Mouse (Mus musculus) retina, postnatal 1 day (tissue): ENCODE data around the gene Kdm2b.

Experiments
- DNase-seq: peaks from one replicate; pipeline ENCODE4 v3.0.0-alpha.2; 2012

The Kdm2b gene

DNA sequence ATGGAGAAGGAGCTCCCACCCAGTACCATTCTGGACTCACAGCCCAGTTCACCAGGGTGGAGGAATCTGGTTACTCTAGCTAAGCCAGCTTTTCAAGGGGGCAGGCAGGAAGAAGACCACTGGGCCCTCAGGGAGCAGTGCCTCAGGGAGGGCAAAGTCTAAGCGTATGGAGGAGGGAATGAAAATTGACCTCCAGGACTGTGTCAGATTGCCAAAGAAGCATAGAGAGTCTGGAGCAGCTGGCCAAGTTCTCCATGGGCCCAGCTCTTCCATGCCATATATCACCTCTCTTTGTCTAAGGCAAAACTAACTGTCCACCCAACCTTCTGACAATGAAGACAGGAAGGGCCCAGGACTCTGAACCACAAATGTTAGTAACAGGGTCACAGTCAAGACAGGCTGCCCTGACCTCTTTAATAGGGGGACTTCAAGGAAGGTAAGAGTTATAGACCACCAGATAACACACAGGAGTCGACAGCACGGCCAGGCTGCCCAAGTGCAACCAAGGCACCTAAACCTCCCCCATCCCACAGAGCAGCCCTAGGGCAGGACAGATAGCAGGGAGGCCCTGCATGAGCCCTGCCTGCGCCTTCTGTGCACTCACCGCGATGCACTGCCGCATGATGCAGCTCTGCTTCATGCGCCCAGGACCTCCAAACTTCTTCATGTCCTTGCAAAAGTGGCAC lies 101.6 kb downstream of the Kdm2b start:
- no peak for DNase-seq

DNA sequence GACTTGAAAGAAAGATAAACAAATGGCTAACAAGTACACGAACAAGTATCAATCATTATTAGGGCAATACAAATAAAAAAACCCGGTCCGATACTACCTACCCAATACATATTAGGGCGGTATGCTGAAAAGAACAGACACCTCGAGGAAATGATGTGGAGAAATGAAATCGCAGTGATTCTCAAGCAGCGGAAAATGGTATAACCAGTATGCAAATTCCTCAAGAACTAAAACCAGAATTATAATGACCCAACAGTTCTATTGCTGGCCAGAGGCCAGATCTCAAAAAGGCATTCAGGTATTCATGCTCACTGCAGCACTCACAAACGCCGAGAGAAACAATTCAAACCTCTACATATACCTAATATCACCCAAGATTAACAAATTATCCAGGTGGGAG lies 102.6 kb downstream of the Kdm2b start:
- no peak for DNase-seq

DNA sequence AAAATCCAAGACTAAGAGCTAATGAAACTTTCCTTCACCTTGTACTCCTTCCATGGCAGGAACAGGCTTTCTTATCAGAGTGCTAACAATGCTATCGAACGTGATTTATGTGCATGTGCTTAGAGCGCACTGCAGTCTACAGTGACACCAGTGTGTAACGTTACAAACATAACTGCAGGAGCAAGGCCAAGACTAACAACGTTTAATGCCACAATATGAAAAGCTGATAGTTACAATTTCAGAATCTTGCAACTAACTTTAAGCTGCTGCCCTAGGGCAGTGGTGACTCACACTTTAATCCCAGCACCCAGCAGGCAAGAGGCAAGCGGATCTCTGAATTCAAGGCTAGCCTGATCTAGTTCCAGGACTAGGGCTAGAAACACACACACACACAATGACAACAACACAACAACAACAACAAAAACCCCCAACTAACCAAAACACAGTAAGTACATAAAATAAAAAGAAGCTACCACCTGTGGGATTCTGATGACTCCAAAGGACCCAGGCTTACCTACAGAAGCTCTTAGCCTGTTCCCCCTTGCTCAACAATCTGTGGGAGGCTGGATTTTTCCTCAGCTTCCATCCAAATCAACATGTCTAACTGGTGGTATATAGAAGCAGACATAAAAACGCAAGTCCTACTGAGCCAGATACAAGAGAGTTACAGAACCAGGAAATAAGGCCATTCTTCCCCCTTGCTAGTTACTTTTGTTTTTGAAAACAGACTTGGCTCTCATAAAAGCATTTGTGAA lies 104.9 kb downstream of the Kdm2b start:
- no peak for DNase-seq

DNA sequence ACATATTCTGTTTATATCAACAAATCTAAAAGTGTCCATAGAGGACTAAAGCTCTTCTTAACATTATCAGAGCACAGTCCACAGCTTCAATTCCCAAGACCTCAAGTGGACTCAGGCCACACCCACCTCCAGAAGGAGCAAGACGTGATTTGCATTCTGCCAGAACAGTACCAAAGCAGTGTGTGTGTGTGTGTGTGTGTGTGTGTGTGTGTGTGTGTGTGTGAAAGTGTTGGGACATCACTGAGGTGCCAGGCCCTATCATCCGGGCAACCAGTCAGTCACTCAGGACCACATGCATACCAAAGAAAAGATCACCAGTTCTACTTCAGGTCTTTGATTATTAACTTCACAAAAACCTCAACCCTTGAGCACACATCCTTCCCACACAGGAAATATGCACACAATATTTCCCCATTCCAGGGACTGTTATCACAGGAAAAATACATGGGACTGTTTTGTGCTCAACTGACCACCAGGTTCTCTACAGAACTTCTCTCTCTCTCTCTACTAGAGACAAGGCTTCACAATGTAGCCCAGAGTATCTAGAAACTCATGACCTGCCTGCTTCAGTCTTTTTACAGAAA lies 105.9 kb downstream of the Kdm2b start:
- DNase-seq = no peak

DNA sequence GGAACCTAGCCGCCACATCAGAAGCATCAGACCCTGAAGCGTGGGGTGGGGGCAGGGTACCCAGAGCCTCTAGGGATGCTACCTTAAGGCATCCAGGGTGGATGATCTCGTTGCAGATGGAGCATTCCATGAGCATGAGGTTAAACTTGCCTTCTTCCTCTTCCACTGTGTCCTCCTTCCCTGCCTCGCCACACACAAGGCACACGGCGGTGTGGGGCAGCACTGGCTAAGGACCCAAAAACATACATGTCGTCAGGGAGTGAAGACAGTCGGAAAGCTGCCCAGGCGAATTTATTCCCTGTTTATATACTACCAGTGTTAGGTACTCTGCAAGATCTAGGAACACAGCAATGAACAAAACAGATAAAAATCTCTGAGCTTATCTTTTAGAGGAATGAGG lies 106.4 kb downstream of the Kdm2b start:
- no peak for DNase-seq

DNA sequence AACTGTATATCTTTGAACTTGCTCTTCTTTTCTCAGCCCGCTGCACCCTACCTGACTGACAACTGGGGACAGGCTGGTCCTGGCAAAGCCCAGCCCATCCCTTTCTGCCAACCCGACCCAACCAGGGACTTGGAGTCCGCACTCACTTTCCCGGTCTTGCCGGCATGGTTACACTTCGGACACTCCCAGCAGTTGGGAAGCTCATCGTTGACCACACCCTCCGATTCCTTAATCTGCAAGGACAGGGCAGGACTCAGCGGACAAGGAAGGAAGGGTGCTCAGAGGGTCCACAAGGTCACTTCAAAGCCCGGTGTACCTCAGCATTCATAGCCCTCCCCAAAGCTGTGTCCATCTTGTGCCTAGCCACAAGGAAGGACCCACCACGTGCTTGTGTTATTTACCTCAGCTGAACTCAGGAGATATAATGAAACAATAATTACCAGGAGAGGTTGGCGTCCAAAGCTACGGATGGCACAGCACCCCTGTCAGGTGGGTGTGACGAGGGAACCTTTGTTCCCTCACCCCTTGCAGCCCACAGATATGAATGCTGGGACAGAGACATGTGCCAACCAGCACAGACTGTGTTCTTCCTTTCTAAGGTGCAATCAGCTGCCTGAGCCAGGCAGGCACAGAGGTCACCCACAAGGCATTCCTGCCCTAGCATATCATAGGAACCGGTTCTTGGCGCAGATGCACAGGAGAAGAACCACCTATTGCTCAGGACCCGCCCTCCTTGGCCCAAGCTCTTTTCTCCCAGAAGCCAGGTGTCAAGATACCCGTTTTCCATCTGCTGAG lies 107.2 kb downstream of the Kdm2b start:
- no peak for DNase-seq

DNA sequence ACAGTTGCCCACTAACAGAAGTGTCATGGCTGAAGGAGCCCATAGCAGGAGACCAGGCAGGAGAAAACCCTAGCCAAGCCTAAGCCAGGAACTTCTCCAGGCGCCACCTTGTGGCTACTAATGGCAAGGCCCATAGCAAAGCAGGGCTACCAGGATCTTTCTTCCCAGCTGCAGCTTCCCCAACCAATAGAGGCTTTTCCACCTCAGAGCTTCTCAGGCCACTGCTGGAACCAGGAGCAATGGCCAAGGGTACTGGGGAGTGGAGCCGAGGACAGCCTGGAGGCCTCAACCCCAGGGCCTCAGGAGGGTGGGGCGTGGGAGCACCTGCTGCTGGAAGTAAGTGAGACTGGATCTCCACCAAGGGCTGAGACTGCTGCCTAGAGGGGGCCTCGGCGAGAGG lies 108.3 kb downstream of the Kdm2b start:
- DNase-seq = peak; percentile 80

DNA sequence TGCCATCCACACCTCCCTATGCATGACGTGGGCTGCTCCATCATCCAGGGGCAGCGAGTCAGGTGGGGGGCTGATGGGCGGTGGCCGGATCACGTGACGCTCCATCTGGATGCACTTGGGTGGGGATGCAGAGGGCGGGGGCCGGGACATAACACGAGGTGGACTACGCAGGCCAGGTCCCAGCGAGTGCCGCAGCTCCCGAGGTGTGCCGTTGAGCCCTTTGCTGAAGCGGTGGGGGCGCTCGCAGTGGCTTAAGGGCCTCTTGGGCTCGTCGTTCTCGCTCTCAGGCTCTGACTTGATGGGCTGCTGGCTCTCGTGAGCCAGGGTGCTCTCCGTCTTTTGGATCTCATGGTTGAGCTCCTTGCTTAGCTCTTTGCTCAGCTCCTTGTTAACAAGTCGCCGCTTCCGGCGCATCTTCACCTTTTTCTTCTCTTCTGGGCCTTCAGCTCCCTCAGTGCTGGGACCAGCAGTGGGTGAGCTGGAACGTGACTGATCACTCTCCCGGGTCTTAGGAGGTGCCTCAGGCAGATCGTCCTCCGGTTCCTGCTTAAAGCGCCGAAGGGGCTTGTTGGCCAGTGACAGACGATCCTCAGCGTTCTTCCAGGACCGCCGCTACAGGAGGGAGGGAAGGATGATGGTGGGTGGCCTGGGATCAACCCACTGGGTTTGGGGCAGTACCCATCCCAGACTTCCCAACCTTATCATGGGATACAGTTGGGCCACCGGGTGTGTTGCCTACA lies 109.2 kb downstream of the Kdm2b start:
- DNase-seq = no peak

DNA sequence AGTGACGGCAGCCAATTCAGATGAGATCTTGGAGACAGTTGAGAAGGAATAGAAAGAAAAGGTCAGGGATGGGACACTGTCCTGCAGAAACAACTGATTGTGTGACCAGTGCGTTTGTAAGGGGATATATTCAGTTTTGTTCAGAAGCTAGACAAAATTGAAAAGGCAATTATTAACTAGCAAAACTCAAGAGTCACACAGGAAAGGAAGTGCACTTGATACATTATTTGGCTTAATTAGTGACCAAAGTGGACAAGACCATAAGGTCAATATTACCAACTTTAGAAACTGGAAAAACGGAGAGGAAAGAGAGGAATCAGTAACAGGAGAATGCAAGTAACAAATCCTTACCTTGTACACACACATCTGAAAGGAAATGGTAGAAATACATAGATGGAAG lies 113.0 kb downstream of the Kdm2b start:
- DNase-seq = no peak

DNA sequence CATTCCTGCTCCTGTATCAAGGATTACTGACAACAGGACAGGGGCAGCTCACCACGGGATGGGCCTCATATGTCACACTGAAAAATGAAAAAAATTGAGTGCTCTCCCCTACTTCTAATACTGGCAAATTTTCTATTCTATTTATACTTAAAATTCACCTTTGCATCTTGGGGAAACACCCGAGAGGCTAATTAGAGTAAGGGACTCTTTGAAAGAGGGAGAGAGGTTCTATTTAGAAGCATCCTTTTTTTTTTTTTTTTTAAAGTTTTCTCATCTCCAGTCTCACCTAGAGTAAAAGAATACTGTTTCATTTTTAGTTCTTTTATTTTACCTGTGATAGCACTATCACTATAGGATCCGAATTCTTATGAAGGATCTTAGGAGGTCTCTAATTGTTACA lies 115.3 kb downstream of the Kdm2b start:
- no peak for DNase-seq

DNA sequence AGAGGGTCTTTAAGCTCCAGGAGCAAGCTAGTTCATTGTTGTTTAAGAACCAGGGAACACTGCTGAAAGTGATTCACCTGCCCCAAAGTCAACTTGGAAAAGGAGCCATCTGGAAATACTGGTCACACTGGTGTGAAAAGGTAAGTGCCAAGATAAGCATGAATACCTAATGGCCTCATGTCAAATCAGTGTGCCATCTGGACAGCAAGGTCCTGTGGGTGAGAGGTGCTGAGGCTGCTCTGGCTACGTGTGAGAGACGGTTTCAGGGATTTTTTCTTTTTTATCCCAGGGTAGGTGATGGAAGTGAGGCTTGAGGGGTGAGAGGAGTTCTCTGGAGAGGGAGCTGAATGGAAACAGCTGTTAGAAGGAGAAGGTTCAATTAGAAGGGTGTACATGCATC lies 116.0 kb downstream of the Kdm2b start:
- DNase-seq = no peak

DNA sequence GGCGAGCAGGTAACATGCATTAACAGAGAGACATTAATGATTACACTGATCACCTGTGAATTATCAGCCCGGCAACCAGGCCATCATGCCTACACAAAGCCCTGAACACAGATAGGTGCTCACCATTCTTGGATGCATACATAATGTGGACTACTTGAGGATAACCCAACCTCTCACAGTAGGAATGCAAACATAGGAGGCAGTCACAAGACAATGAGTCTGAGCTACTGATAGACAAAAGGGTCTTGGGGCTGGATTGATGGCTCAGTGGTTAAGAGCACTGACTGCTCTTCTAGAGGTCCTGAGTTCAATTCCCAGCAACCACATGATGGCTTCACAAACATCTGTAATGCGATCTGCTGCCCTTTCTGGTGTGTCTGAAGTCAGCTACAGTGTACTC lies 117.0 kb downstream of the Kdm2b start:
- DNase-seq = no peak

DNA sequence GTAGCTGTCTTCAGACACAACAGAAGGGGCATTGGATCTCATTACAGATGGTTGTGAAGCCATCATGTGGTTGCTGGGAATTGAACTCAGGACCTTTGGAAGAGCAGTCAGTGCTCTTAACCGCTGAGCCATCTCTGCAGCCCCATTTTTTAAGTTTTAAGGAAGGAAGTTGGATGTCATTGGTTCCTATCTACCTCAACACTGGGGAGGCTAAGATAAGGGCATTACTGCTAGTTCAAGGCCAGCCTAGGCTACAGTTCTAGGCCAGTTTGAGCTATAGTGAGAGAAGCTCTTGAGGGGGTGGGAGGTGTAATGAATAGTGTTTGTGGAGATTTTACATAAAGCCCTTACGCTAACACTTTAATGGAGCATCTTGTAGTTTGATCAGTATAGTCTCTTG lies 126.6 kb downstream of the Kdm2b start:
- DNase-seq = no peak

DNA sequence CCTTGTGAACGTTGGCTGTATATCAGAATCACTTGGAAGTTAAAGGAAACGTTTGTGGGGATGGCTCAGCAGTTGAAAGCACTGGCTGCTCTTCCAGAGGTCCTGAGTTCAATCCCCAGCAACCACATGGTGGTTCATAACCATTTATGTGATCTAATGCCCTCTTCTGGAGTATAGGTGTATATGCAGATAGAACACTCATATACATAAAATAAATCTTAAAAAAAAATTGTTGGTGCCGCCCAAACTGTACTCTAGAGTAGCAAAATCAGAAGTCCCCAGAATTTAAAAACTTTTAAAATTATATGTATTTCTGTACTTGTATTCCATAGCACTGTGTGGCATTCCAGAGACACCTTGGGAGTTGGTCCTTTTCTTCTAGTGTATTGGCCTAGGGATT lies 133.8 kb downstream of the Kdm2b start:
- DNase-seq = no peak

DNA sequence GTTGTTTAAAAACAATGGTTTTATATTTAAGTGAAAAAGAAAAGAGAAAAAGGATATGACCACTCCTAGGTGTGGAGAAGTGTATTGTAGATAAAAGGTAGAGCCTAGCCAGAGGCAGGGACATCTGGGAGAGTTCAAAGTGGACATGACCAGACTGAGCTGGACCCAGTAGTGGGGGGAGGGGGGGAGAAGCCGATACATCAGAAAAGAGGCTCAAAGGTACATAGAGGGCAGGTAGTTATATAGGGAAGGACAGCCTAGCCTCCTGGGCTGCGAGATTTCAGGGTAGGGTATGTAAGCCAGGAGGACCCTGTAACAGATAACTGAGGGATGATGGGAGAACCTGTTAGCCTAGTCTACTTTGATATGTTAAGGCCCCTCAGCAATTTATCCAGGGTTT lies 137.0 kb downstream of the Kdm2b start:
- no peak for DNase-seq

DNA sequence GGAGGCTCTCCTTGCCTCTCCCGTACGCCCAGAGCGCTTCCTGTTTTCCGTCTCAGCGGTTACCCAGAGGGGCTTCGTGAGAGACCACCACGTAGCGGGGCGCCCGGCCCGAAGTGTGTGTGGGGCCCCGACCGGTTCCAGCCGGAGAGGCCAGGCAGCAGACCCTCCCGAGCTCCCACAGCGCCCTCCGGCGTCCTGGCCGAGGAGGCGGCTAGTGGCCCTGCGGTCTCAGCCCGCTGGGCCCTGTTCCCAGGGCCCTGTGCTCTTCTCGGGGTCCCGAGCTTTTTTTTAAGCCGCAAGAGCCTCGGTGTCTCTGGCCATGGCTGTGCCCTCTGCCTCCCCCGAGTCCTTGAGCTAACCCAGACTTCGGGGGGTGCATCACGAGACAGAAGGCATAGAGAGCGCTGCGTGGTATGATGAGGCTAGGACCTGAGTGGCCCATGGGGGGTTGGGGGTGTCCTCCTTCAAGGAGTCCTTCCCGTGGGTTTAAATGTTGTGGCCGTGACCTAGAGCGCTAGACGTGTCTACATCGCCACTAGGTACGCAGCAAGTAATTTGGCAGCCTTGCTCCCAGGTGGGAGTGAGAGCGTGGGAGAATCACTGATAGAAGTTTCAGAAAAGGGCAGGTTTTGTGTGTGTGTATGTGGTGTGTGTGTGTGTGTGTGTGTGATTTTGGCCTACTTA lies 139.2 kb downstream of the Kdm2b start:
- DNase-seq = no peak

DNA sequence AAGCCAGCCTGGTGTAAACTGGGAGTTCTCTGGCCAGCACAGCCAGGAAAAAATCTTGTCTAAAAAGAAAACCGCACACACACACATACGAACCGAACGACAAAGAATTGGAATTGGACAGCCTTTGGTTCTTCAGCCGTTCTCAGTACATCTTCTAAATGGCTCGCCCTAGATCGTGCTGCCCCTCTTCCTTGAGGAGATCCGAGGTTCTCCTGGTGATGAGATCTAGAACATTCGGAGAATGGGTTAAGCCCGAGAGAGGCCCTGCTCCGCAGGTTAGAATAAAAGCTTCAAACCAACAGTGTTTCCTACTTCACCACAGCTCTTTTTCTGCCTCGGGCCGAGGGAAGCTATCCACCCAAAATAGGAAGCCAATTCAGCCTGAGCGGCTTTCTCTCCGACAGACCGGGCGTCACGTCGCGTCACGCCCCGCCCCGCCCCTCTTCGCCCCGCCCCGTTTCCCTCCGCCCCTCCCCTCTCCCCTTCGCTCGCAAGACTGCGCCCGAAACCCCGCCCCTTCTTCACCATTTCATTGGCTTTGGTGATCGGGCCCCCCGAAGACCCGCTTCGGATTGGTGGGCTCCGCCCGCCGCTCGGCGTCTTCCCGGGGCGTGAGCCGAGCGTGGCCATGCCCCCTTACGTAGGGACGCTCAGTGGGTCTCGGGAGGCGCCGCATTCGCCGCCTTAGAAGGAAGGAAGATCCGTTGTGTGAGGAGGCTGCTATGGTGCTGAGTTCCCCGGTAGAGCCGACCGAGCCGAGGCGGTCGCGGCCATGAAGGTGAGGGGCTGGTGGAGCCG lies 139.9 kb downstream of the Kdm2b start, which contains the start of gene Rnf34:
Rnf34 (plus strand) TSS at position 528 of the 798 bp plus-strand sequence.
- peak; percentile 99 for DNase-seq

DNA sequence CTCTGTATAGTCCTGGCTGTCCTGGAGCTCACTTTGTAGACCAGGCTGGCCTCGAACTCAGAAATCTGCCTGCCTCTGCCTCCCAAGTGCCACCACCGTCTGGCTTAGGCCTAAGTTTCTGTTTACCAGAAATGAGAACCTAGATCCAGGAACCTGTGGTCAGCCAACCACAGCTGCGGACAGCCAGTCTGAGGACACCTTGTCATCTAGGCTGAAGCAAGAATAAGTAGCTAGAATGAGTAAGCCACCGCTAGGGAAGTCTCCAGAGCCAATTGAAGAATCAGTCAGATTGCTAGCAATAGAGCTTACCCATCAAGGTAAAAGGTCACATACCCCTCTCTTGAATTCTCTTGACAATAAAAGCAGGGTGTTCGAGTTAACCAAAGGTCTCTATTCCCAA lies 145.8 kb downstream of the Kdm2b start:
- DNase-seq = no peak

DNA sequence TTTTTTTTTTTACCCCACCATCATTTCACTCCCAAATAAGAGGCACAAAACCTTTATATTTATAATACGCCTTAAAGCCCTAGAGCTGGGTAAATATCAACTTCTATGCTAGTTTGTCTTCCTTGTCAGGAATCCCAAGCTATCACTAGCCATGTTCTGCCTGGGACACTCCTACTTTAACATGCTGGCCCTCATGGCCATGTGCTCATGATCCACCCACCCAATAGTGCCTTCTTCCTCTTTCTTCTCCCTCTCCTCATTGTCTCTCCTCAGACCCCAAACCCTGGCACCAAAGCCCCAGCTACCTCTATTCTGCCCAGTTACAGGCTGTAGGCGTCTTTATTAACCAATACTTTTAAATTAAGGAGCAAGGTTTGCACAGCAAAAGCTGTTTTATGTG lies 148.5 kb downstream of the Kdm2b start:
- DNase-seq = no peak

DNA sequence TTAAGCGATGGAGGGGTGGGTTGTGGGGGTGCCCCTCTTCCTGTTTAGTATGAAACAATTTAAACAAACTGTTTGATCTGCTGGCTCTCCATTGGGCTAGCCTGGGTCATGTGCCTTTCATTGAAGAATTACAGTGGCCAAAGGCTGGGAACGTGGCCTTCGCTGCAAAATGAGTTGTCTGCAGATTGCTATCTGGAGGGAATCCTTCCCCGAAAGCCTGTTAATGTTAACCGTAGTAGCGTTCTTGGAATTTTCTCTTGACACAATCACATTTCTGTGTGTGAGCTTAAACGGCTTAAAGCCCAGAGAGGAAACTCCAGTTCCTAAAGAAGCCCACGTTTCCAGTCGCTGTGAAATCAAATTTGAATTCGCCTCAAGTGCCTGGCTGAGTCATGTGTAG lies 156.6 kb downstream of the Kdm2b start:
- DNase-seq = no peak

DNA sequence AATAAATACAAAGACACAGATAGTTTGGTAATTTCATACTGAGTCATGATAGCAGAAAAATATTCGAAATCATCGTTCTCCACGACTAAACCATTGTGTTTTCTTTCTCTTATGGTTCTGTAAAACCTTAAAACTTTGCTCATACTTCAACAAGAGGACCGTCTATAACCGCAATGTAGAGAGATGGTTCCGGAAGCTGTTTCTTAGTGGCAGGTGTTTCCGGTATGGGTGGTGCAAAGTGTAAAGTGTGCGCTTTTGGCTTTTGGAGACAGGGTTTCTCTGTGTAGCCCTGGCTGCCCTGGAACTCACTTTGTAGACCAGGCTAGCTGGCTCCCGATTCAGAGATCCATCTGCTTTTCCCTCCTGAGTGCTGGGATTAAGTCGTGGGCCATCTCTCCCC lies 157.1 kb downstream of the Kdm2b start:
- no peak for DNase-seq
